Mouse (Mus musculus) lung, adult 10 weeks (tissue): ENCODE results near the gene Hdhd3. TPM values are rescaled to one million over a fixed set of nuclear protein-coding genes. Genes with fewer than 3 reads are reported as not detected.

Experiments
- polyA plus RNA-seq: library from polyadenylated mRNA; stranded (reverse); fragments of 350-450 nt; fragmentation: Illumina TruSeq; extraction: RNeasy Lipid Tissue Mini Kit (QIAGEN cat#74804); gene quantifications from one replicate; pipeline ENCODE4 v1.2.3, GENCODE M21; 2014; ENCODE audit warnings: low read depth, low replicate concordance; ENCODE audit not compliant: insufficient read depth

Hdhd3 gene
- polyA plus RNA-seq = 9.1 TPM

DNA sequence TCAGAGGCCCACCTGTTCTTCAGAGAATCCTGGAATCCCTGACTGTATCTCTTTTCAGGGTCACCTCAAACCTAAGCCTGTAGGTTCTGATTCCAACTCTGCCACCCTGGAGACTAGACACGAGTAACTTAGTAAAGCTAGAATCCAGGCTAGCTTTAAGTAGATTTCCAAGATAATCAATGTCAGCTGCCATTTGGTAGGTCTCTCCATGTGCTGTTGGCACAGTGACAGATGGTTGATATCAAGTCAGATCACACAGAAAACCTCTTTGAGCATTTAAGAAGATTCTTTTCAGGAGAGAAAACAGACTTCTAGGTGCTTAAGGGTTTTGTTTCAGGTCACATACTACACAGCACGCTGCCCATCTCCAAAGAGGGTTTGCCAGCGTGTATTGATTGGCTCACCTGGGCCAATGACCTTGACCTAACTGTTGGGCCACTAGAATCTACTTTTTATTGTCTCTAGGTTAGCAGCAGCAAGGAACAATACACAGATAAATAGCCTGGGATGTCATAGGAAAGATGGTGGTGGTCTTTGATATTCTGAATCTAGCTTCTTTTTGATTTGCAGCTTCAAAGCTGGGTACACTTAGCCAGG, at the start of gene Hdhd3:
Gene Hdhd3 (minus strand): TSS at position 94 of the 597 bp plus-strand sequence.

DNA sequence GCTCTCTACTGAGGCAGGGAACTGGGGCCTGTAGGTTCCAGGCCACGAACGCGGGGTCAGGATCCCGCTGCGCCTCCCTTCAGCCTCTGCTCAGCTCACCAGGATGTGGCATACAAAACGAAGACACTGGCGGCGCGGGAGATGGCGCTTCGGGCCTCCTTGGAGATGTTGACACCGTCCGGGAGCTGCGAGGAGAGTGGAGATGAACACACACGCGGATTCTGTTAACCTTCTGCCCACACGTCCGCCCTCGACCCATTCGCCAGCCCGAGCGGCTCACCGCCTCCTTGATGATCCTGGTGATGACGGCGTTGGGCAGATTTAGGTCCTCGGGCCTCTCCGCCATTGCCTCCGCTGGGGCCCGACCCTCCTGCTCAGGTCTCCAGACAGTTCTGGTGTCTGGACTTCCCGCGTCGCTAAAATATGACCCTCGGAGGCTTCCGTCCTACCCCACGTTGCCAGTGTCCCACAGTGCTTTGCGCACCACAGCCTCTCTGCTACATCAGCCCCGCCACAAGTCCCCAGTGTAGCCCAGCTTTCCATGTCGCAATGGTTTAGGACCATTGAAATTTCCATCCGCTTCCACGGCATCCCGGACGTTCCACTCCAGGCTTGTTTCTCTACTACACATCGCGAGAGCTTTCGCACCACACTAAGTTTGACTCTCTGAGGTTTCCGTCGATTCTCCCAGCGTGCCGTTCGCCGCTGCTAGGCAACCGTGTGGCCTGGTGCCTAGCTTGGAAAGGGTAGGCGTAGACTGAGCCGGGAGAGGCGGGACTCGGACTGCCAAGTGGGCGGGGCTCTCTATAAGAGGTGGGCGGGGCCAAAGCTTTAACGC, 21.6 kb upstream of the Hdhd3 start, which contains the start of the genes Pole3 and 4933430I17Rik:
Gene Pole3 (minus strand): TSS at position 418 of the 838 bp plus-strand sequence.
Gene 4933430I17Rik (plus strand): TSS at position 719 of the 838 bp plus-strand sequence.

DNA sequence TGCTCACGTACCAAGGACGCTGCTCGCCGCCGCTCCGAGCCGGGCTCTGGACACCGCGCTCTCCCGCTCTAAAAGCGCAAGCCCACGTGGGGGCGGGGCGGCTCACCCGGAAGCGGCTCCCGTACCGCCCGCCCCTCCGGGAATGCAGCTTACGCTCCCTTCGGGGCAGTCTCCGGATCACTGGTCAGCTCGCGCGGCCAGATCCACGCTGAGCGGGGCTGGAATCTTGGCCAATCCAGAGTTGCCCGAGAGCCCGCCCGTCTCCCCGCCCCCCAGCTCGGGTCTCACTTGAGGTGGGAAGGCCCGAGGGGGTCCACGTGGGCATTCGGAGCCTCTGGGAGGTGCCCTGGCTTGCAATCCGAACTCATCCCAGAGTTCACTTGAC, 16.6 kb upstream of the Hdhd3 start, which contains the start of gene Alad:
Gene Alad (minus strand): TSS at position 70 of the 385 bp plus-strand sequence.

DNA sequence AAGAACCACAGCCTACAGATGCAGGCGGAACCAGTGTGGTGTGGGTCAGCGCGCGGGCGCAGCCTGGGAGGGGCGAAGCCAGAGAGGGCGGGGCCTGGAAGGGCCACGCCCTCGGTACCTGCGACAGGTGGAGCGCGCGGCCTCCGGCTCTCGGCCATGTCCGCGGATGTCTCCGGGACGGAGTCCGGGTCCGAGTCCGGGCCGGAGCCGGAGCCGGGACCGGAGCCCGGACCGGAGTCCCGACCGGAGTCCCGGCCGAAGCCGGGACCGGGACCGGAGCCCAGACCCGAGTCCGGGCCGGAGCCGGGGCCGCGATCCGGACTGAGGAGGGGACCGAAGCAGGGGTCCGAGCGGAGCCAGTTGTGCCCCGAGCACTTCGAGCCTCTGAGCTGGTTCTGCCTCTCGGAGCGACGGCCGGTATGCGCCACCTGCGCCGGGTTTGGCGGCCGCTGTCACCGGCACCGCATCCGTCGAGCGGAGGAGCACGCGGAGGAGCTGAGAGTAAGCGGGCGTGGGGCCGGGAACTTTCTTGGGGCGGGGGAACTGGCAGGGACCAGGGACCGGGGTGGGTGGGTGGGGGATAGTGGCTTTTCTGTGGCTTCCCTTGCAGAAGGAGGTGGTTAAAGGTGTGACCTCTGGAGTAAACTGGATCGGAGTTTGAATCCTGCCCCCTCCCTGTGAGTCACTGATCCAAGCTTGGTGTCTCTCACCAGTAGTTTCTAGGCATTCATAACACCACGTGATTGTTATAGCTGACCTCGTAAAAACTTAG, 23.1 kb downstream of the Hdhd3 start, which contains the start of gene Bspry:
Gene Bspry (plus strand): TSS at position 117 of the 772 bp plus-strand sequence.

DNA sequence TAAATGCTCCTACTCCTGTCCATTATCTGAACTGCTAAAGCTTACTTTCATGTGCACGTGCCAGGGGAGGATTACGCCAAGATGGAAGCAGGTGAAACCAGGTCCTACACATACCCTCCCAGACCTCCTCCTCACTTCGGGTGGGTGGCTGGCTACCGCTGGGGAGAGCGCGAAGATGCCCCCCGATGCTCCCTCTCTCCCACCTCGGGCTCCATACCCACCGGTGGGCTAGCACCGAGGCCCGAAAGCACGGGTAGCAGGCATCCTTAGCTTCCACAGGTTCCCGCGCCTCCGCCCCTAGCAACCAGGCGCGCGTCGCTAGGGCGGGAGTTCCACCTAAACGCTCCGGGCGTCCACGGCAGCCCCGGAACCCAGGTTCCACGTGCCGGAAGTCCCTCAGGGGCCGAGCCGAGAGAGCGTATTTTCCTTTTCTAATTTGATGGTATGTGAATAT, 32.6 kb downstream of the Hdhd3 start, which contains the start of gene Wdr31:
Gene Wdr31 (minus strand): TSS at position 299 of the 454 bp plus-strand sequence.

Other genes starting within 250 kb of the Hdhd3 start
- 25.2 TPM for gene Slc31a2, start 240.9 kb downstream of the Hdhd3 start, polyA plus RNA-seq
- gene Fkbp15, start 142.9 kb downstream of the Hdhd3 start, polyA plus RNA-seq = 19.1 TPM
- 30.8 TPM for gene Slc31a1, start 142.7 kb downstream of the Hdhd3 start, polyA plus RNA-seq
- 70.6 TPM for gene Cdc26, start 94.8 kb downstream of the Hdhd3 start, polyA plus RNA-seq
- 5.6 TPM for gene Prpf4, start 94.7 kb downstream of the Hdhd3 start, polyA plus RNA-seq
- gene Rnf183, start 68.2 kb downstream of the Hdhd3 start, polyA plus RNA-seq = not detected
- 3.5 TPM for gene Wdr31, start 32.6 kb downstream of the Hdhd3 start, polyA plus RNA-seq
- gene Bspry, start 23.4 kb downstream of the Hdhd3 start, polyA plus RNA-seq = 11.4 TPM
- gene Alad, start 16.5 kb upstream of the Hdhd3 start, polyA plus RNA-seq = 57.1 TPM
- 31.4 TPM for gene Pole3, start 21.6 kb upstream of the Hdhd3 start, polyA plus RNA-seq
- gene 4933430I17Rik, start 21.9 kb upstream of the Hdhd3 start, polyA plus RNA-seq = not detected
- 37.7 TPM for gene Rgs3, start 56.4 kb upstream of the Hdhd3 start, polyA plus RNA-seq